Mouse (Mus musculus) megakaryocyte, embryonic 14.5 days (primary cell): ENCODE data around the gene Ddx6.

Source experiments
- FLI1 ChIP-seq: IDR thresholded peaks from 2 replicates; pipeline ENCODE4 v1.6.1; 2012; ENCODE audit warnings: low read length, inconsistent platforms, mixed read lengths
- GATA1 ChIP-seq: IDR thresholded peaks from 3 replicates; pipeline ENCODE4 v1.6.1; 2012; ENCODE audit warnings: mixed read lengths, low read length, inconsistent platforms, borderline replicate concordance

DNA sequence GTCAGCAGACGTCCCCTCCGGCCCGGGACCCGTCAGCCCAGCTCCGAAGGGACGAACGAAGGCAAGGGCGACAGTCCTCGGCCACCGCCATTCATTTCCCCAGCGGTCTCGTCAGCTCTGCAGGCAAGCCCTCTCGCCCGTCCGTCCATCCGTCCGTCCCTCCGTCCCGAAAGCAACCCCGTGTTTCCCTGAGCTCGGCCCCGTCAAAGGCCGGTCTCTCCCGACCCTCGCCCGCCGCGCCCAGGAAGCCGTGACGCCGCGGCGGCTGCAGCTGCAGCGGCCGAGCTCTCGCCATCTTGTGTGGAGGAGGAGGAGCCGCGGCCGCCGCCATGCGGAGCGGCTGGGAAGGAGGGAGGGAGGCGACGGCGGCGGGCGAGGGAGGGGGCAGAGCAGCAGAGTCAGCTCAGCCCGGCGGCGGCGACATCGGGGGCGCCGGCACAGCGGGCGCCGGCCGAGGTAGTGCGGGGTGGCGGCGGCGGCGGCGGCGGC, 358 bp upstream of the Ddx6 start:
- TF ChIP-seq GATA1 = no peak
- TF ChIP-seq FLI1 = no peak
